Mouse (Mus musculus) thymus, adult 2 months (tissue): ENCODE data around the gene Naglu.

Experiments
- CTCF ChIP-seq: fragments of 200-500 bp; IDR thresholded peaks from 2 replicates; pipeline ENCODE4 v1.5.1; 2012; ENCODE audit warnings: mild to moderate bottlenecking, control low read depth, low read length, moderate library complexity, borderline replicate concordance; ENCODE audit not compliant: control insufficient read depth, poor library complexity, insufficient read depth; ENCODE audit errors: extremely low read depth
- POLR2A ChIP-seq: fragments of 200-500 bp; IDR thresholded peaks from 2 replicates; pipeline ENCODE4 v1.6.1; 2012; ENCODE audit warnings: mild to moderate bottlenecking, low read length, control low read depth, moderate library complexity; ENCODE audit not compliant: control insufficient read depth, poor library complexity, insufficient read depth; ENCODE audit errors: extremely low read depth

GRCm38 (mm10) chr11:101089931-101090330 lies 20.1 kb downstream of the Naglu start:
- TF ChIP-seq CTCF (no peak), POLR2A (no peak)
